Mouse (Mus musculus) liver, embryonic 14 days (tissue): ENCODE data around the gene Olfr99. TPM values are rescaled to one million over a fixed set of nuclear protein-coding genes. Genes with fewer than 3 reads are reported as not detected.

Source experiments
- polyA plus RNA-seq: library from polyadenylated mRNA; depleted of rRNA; stranded (reverse); fragments of >200 nt; gene quantifications from 2 replicates; pipeline ENCODE4 v1.2.3, GENCODE M21; 2012; rRNA removed

Gene Olfr99
- not detected in 2 replicates for polyA plus RNA-seq

GRCm38 (mm10) chr17:37283360-37283759 is at the start of gene Olfr99:
TSS of gene Olfr99 (minus strand) at chr17:37283460.

DNA sequence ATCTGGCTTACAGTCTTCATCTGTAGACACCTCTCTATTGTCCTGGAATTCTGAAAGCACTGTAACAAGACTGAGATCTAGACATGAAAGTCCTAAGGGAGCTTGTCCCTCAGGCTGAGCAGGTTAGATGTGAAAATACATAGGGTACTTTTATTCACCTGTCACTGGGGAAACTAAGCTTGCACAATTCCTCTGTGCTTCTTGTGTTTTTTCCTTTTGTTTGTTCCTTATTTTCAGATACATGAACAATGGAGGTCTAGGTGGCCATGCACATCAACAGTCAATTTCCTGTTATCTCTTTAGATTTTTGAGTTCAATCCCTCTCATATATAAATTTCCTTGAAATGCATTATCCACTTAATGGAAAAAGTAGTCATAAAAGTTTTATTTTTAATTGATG is 33.7 kb upstream of the Olfr99 start, which contains the start of gene Olfr102:
TSS of gene Olfr102 (minus strand) at position 101 of the 400 bp plus-strand sequence.

DNA sequence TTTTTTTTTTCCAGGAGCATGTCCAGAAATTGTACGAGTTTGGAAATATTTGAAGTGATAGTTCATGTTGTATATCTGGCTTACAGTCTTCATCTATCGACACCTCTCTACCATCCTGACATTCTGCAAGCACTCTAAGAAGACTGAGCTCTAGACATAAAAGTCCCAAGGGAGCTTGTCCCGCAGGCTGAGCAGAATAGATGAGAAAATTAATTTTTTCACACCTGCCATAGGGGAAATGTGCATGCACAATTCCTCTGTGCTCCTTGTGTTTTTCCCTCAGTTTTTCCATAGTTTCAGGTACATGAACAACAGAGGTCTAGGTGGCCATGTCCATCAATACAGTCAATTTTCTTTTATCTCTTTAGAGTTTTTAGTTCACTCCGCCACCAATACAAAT is 21.0 kb upstream of the Olfr99 start, which contains the start of gene Olfr101:
TSS of gene Olfr101 (minus strand) at position 101 of the 400 bp plus-strand sequence.

GRCm38 (mm10) chr17:37270058-37270701 is 13.1 kb downstream of the Olfr99 start, which contains the start of gene H2-M3:
TSS of gene H2-M3 (plus strand) at chr17:37270220.

GRCm38 (mm10) chr17:37263626-37264025 is 19.6 kb downstream of the Olfr99 start, which contains the start of gene Olfr98:
TSS of gene Olfr98 (minus strand) at chr17:37263749.

DNA sequence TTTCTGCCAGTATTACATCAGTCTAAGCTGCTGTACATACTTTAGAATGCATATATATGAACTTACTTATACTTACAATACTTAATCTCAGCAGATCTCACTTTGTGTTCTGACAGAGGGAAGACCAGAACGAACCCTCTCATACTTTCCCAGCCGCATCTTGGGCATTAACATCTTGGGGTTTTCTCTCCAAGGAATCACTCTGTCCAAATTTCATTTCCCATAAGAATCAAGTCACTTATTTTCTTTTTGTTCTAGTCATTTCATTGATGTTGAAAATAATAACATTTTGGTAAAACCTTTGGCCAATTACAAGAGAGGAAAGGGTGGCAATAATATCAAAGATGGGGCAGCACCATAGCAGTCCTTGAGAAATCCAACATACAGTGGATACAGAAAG is 46.0 kb downstream of the Olfr99 start, which contains the start of gene Olfr97:
TSS of gene Olfr97 (minus strand) at position 101 of the 400 bp plus-strand sequence.

Other genes starting within 250 kb of the Olfr99 start
- gene Gabbr1, start 237.5 kb downstream of the Olfr99 start, polyA plus RNA-seq: 2.0 TPM in 2 replicates
- not detected in 2 replicates for gene Olfr90, start 195.0 kb downstream of the Olfr99 start, polyA plus RNA-seq
- gene Olfr91, start 185.2 kb downstream of the Olfr99 start, polyA plus RNA-seq: not detected in 2 replicates
- gene Olfr92, start 163.4 kb downstream of the Olfr99 start, polyA plus RNA-seq: not detected in 2 replicates
- not detected in 2 replicates for gene Olfr93, start 122.0 kb downstream of the Olfr99 start, polyA plus RNA-seq
- gene Ubd, start 89.6 kb downstream of the Olfr99 start, polyA plus RNA-seq: not detected in 2 replicates
- not detected in 2 replicates for gene Olfr94, start 82.5 kb downstream of the Olfr99 start, polyA plus RNA-seq
- not detected in 2 replicates for gene Olfr95, start 70.3 kb downstream of the Olfr99 start, polyA plus RNA-seq
- not detected in 2 replicates for gene Olfr96, start 63.3 kb downstream of the Olfr99 start, polyA plus RNA-seq
- gene Olfr97, start 46.1 kb downstream of the Olfr99 start, polyA plus RNA-seq: not detected in 2 replicates
- not detected in 2 replicates for gene Olfr98, start 19.7 kb downstream of the Olfr99 start, polyA plus RNA-seq
- gene H2-M3, start 13.2 kb downstream of the Olfr99 start, polyA plus RNA-seq: 0.87 and 1.1 TPM in 2 replicates
- gene Olfr101, start 20.9 kb upstream of the Olfr99 start, polyA plus RNA-seq: not detected in 2 replicates
- gene Olfr102, start 33.6 kb upstream of the Olfr99 start, polyA plus RNA-seq: not detected in 2 replicates
- gene Olfr103, start 56.2 kb upstream of the Olfr99 start, polyA plus RNA-seq: not detected in 2 replicates
- not detected in 2 replicates for gene Olfr104-ps, start 76.1 kb upstream of the Olfr99 start, polyA plus RNA-seq
- not detected in 2 replicates for gene Olfr105-ps, start 95.6 kb upstream of the Olfr99 start, polyA plus RNA-seq
- gene Olfr106-ps, start 106.9 kb upstream of the Olfr99 start, polyA plus RNA-seq: not detected in 2 replicates
- gene Olfr107, start 115.8 kb upstream of the Olfr99 start, polyA plus RNA-seq: not detected in 2 replicates
- not detected in 2 replicates for gene Olfr108, start 162.0 kb upstream of the Olfr99 start, polyA plus RNA-seq
- not detected in 2 replicates for gene Olfr109, start 175.5 kb upstream of the Olfr99 start, polyA plus RNA-seq
- 0.02 TPM in 1 of 2 replicates, not detected in the other for gene H2-M2, start 200.1 kb upstream of the Olfr99 start, polyA plus RNA-seq
- not detected in 2 replicates for gene Olfr110, start 209.0 kb upstream of the Olfr99 start, polyA plus RNA-seq
- gene Olfr111, start 224.6 kb upstream of the Olfr99 start, polyA plus RNA-seq: 0.03 and 0.06 TPM in 2 replicates